Mouse (Mus musculus) intestine, embryonic 15.5 days (tissue): ENCODE measurements at regions not wholly inside any gene's neighbourhood (a gene's known extent, or its start where the extent isn't known, plus 50 kb on each side); places are given as distances from the start of the nearest gene placed in this dataset.

Experiments used
- ATAC-seq: fragments of 200-750 bp; cut with Nextera tagmentation; 2 replicates; pipeline ENCODE4 v1.8.0; 2017; ENCODE audit warnings: moderate TSS enrichment, moderate library complexity
- H3K27ac ChIP-seq: fragments of 300-500 bp; sonication (generic); 2 replicates; pipeline ENCODE4 v1.5.1; 2015; ENCODE audit warnings: mild to moderate bottlenecking, inconsistent platforms
- H3K27me3 ChIP-seq: fragments of 300-500 bp; sonication (generic); replicated peaks from 2 replicates; pipeline ENCODE4 v1.6.1; 2015; ENCODE audit warnings: inconsistent platforms
- H3K36me3 ChIP-seq: fragments of 300-500 bp; sonication (generic); 2 replicates; pipeline ENCODE4 v1.6.1; 2015; ENCODE audit warnings: inconsistent platforms
- H3K4me1 ChIP-seq: fragments of 300-500 bp; sonication (generic); replicated peaks from 2 replicates; pipeline ENCODE4 v1.6.1; 2015; ENCODE audit warnings: inconsistent platforms
- H3K4me2 ChIP-seq: fragments of 300-500 bp; sonication (generic); replicated peaks from 2 replicates; pipeline ENCODE4 v1.6.1; 2015; ENCODE audit warnings: mild to moderate bottlenecking, inconsistent platforms
- H3K4me3 ChIP-seq: fragments of 300-500 bp; sonication (generic); replicated peaks from 2 replicates; pipeline ENCODE4 v1.5.1; 2015; ENCODE audit warnings: inconsistent platforms
- H3K9ac ChIP-seq: fragments of 300-500 bp; sonication (generic); 2 replicates; pipeline ENCODE4 v1.6.1; 2015; ENCODE audit warnings: inconsistent platforms
- H3K9me3 ChIP-seq: fragments of 300-500 bp; sonication (generic); 2 replicates; pipeline ENCODE4 v1.6.1; 2016; ENCODE audit warnings: inconsistent platforms
- WGBS: fragments of 180-500 bp; shearing (Covaris S2); methylation state at CpG from one replicate; pipeline ENCODE4 v1.1.7; 2015; 5-methylcytosine and 5-hydroxymethylcytosine counted together

DNA sequence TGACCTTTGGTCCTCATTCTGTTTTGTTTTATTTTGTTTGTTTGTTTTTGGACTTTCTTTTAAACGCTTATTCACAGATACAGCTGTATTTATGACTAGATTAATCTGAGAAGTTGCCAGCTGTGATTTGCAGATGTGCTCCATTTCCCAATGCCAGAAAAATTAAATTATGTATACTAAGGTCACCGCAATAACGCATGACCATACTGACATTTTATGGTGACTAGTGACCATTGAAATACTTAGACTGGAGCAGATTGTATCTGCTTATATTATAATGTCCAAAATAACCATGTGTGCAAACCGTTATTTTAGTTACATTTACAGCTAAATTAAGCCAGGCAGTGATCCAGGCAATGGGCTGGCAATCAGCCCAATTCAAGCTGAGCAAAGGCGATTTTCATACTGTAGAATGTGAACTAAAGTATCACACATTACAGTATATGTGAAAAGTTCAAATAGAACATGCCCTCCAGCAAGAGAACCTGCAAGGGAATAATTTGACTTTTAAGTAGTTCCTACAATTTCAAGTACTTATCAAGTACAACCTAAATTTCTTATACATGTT, 1401.0 kb upstream of the Gm7489 start:
- Histone ChIP-seq H3K4me1 (no peaks in the 10 kb centered on the region), H3K4me3 (no peak overlapping the region), H3K4me2 (no peak overlapping the region), H3K27ac (no peak overlapping the region), H3K9ac (no peak overlapping the region), H3K27me3 (no peaks in the 10 kb centered on the region), H3K9me3 (no peaks in the 10 kb centered on the region), H3K36me3 (no peaks in the 10 kb centered on the region)
- no peak for ATAC-seq
- WGBS = 57% methylated on average over 5 of the region's 5 CpGs

DNA sequence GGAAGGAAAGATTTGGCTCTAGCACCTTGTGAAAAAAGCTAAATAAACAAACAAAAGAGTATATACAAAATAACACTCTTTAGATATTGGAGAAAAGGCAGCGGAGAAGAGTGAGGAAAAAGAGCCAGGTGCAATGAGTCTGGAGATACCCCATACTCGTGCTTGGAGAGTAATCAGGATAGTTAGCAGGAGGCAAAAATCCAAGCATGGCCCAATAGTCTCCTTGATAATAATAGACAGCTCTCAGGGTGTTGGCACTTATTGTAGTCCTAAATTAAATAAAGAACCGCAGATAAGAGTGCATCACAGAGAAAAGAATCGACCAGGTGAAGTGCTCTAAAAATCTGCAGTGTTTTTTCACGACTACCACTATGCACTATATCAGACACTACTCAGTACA, 1400.4 kb upstream of the Gm7489 start:
- WGBS = 71% methylated on average over 5 of the region's 5 CpGs
- H3K4me2 ChIP-seq = no peak overlapping the region
- no peaks in the 10 kb centered on the region for H3K4me1 ChIP-seq
- H3K9ac ChIP-seq = no peak overlapping the region
- H3K27ac ChIP-seq = no peak overlapping the region
- H3K4me3 ChIP-seq = no peak overlapping the region
- H3K27me3 ChIP-seq = no peaks in the 10 kb centered on the region
- no peaks in the 10 kb centered on the region for H3K36me3 ChIP-seq
- H3K9me3 ChIP-seq = no peaks in the 10 kb centered on the region
- ATAC-seq = no peak

GRCm38 (mm10) chr15:52505278-52505831, 1379.4 kb upstream of the Gm7489 start:
- Histone ChIP-seq H3K36me3 (no peaks in the 10 kb centered on the region), H3K4me2 (no peak overlapping the region), H3K9ac (no peak overlapping the region), H3K27me3 (no peaks in the 10 kb centered on the region), H3K9me3 (no peaks in the 10 kb centered on the region), H3K4me3 (no peak overlapping the region), H3K27ac (no peak overlapping the region), H3K4me1 (no peaks in the 10 kb centered on the region)
- 35% methylated on average over 9 of the region's 9 CpGs for WGBS
- no peak for ATAC-seq

GRCm38 (mm10) chr15:52506930-52507329, 1377.8 kb upstream of the Gm7489 start:
- Histone ChIP-seq H3K4me3 (no peak overlapping the region), H3K9me3 (no peaks in the 10 kb centered on the region), H3K36me3 (no peaks in the 10 kb centered on the region), H3K4me1 (no peaks in the 10 kb centered on the region), H3K4me2 (no peak overlapping the region), H3K27me3 (no peaks in the 10 kb centered on the region), H3K27ac (no peak overlapping the region), H3K9ac (no peak overlapping the region)
- WGBS = 7% methylated on average over 7 of the region's 7 CpGs
- ATAC-seq = no peak

DNA sequence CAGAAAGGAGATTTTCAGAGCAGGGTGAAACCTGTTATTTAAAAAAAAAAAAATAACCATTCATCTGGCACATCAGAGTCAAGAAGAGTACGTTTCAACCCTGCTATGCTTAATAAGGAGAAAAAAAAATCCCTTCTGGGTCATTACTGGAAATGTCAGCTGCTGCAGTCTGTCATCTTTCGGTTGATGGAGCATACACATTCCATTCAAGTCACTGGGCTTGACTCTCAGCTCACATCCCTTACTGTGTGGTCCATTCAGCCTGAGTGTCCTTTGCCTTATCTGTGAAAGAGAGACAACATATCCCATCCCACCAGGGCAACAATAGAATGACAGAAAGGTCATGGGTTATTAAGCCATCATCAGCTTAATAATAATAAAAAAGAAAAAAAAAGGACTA, 1376.1 kb upstream of the Gm7489 start:
- Histone ChIP-seq H3K27ac (no peak overlapping the region), H3K4me2 (no peak overlapping the region), H3K27me3 (no peaks in the 10 kb centered on the region), H3K4me3 (no peak overlapping the region), H3K4me1 (no peaks in the 10 kb centered on the region), H3K9ac (no peak overlapping the region), H3K36me3 (no peaks in the 10 kb centered on the region), H3K9me3 (no peaks in the 10 kb centered on the region)
- no peak for ATAC-seq
- WGBS = 63% methylated on average over 2 of the region's 2 CpGs

- H3K4me2 ChIP-seq = no peak overlapping the region
- no peak overlapping the region for H3K9ac ChIP-seq
- H3K27me3 ChIP-seq = no peaks in the 10 kb centered on the region
- no peak overlapping the region for H3K27ac ChIP-seq
- 68% methylated on average over 4 of the region's 4 CpGs for WGBS
- H3K4me1 ChIP-seq = no peaks in the 10 kb centered on the region
- ATAC-seq = no peak
- H3K4me3 ChIP-seq = no peak overlapping the region
- no peaks in the 10 kb centered on the region for H3K36me3 ChIP-seq
- no peaks in the 10 kb centered on the region for H3K9me3 ChIP-seq
Measured at GRCm38 (mm10) chr15:52510137-52510536, 1374.6 kb upstream of the Gm7489 start.

GRCm38 (mm10) chr15:52536594-52536993, 1348.1 kb upstream of the Gm7489 start:
- no peaks in the 10 kb centered on the region for H3K27me3 ChIP-seq
- WGBS = 89% methylated on average over 2 of the region's 2 CpGs
- ATAC-seq = no peak
- H3K4me3 ChIP-seq = no peak overlapping the region
- no peaks in the 10 kb centered on the region for H3K4me1 ChIP-seq
- H3K9me3 ChIP-seq = no peaks in the 10 kb centered on the region
- no peak overlapping the region for H3K9ac ChIP-seq
- H3K36me3 ChIP-seq = no peaks in the 10 kb centered on the region
- H3K27ac ChIP-seq = no peak overlapping the region
- H3K4me2 ChIP-seq = no peak overlapping the region

DNA sequence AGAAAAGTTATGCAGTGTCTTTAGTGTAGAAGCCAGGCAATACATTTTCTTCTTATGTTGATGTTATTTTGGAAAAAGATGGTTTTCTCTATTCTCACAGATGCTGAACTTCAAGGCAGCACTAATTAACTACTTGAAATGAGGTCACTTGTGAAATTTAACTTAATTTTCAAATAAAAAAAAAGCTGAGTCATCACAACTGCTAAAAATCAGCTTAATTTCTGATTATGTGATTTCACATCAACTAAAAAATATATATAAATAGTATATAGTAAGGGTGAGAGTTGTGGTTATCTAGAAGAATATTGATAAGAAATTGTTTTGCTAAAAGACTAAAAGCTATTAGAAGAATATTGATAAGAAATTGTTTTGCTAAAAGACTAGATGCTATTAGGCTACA, 1326.0 kb upstream of the Gm7489 start:
- H3K4me3 ChIP-seq = no peak overlapping the region
- no peaks in the 10 kb centered on the region for H3K4me1 ChIP-seq
- H3K27me3 ChIP-seq = no peaks in the 10 kb centered on the region
- H3K9me3 ChIP-seq = no peaks in the 10 kb centered on the region
- no peak overlapping the region for H3K27ac ChIP-seq
- no peaks in the 10 kb centered on the region for H3K36me3 ChIP-seq
- no peak for ATAC-seq
- H3K9ac ChIP-seq = no peak overlapping the region
- no peak overlapping the region for H3K4me2 ChIP-seq

GRCm38 (mm10) chr15:52564078-52564477, 1320.6 kb upstream of the Gm7489 start:
- Histone ChIP-seq H3K27ac (no peak overlapping the region), H3K36me3 (no peaks in the 10 kb centered on the region), H3K9me3 (no peaks in the 10 kb centered on the region), H3K4me3 (no peak overlapping the region), H3K27me3 (no peaks in the 10 kb centered on the region), H3K9ac (no peak overlapping the region), H3K4me1 (no peaks in the 10 kb centered on the region), H3K4me2 (no peak overlapping the region)
- ATAC-seq = no peak
- 90% methylated on average over 1 of the region's 1 CpGs for WGBS

GRCm38 (mm10) chr15:52565449-52565851, 1319.3 kb upstream of the Gm7489 start:
- Histone ChIP-seq H3K9ac (no peak overlapping the region), H3K9me3 (no peaks in the 10 kb centered on the region), H3K27me3 (no peaks in the 10 kb centered on the region), H3K36me3 (no peaks in the 10 kb centered on the region), H3K4me3 (no peak overlapping the region), H3K4me1 (no peaks in the 10 kb centered on the region), H3K4me2 (no peak overlapping the region), H3K27ac (no peak overlapping the region)
- WGBS = 81% methylated on average over 5 of the region's 5 CpGs
- no peak for ATAC-seq

DNA sequence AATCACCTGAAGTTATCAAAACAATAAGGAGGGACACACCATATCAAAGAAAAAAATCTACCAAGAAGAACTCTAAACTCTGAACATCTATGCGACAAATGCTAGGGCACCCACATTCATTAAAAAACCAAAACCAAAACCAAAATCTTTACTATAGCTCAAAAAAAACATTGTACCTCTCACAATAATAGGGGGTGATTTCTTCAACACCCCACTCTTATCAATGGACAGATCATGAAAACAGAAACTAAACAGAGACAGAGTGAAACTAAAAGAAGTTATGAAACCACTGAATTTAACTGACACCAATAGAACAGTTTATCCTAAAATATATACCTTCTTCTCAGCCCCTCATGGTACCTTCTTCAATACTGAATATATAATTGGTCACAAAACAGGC, 1314.5 kb upstream of the Gm7489 start:
- H3K27ac ChIP-seq = no peak overlapping the region
- no peak overlapping the region for H3K4me2 ChIP-seq
- H3K27me3 ChIP-seq = no peaks in the 10 kb centered on the region
- 98% methylated on average over 1 of the region's 1 CpGs for WGBS
- no peaks in the 10 kb centered on the region for H3K9me3 ChIP-seq
- H3K4me3 ChIP-seq = no peak overlapping the region
- H3K4me1 ChIP-seq = no peaks in the 10 kb centered on the region
- H3K9ac ChIP-seq = no peak overlapping the region
- no peaks in the 10 kb centered on the region for H3K36me3 ChIP-seq
- no peak for ATAC-seq

DNA sequence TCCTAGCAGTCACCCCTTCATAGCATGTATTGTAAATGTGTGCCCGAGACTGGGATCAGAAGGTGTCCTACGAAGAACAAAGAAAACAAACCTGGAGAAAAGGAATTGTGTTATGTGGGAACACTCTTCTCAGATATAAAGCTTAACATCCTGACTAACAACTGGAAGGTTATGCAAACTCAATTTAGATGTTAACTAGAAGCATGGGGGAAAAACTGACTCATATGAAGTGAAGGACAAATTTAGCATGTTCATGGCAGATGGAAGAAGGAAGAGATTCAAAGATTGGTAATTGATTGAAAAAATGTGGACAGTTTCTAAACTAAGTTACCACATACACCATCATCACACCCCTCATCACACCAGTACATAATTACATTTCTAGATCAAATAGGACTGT, 1307.1 kb upstream of the Gm7489 start:
- Histone ChIP-seq H3K9me3 (no peaks in the 10 kb centered on the region), H3K27ac (no peak overlapping the region)
- 91% methylated on average over 2 of the region's 2 CpGs for WGBS

GRCm38 (mm10) chr15:52589391-52589790, 1295.3 kb upstream of the Gm7489 start:
- WGBS = 38% methylated on average over 4 of the region's 4 CpGs
- Histone ChIP-seq H3K36me3 (no peaks in the 10 kb centered on the region), H3K9ac (no peak overlapping the region), H3K4me2 (no peak overlapping the region), H3K4me1 (no peaks in the 10 kb centered on the region), H3K9me3 (no peaks in the 10 kb centered on the region), H3K27ac (no peak overlapping the region), H3K4me3 (no peak overlapping the region), H3K27me3 (no peaks in the 10 kb centered on the region)
- ATAC-seq = no peak

More for the DNA sequence above, 1307.1 kb upstream of the Gm7489 start:
- Histone ChIP-seq H3K36me3 (no peaks in the 10 kb centered on the region), H3K4me3 (no peak overlapping the region), H3K9ac (no peak overlapping the region), H3K27me3 (no peaks in the 10 kb centered on the region), H3K4me2 (no peak overlapping the region), H3K4me1 (no peaks in the 10 kb centered on the region)
- ATAC-seq = no peak
